Mouse (Mus musculus) ES-E14 (cell line): ENCODE data around the gene D430042O09Rik.

Experiments used
- CHD2 ChIP-seq: IDR thresholded peaks from 2 replicates; pipeline ENCODE4 v1.6.1; 2014; ENCODE audit warnings: mild to moderate bottlenecking, low read depth, low read length, inconsistent platforms
- HCFC1 ChIP-seq: IDR thresholded peaks from 2 replicates; pipeline ENCODE4 v1.6.1; 2012; ENCODE audit warnings: low read length, inconsistent platforms, borderline replicate concordance; ENCODE audit not compliant: insufficient read depth
- MAFK ChIP-seq: IDR thresholded peaks from 2 replicates; pipeline ENCODE4 v1.6.1; 2014; ENCODE audit warnings: mild to moderate bottlenecking, low read depth, low read length, inconsistent platforms; ENCODE audit not compliant: insufficient read depth
- ZC3H11A ChIP-seq: IDR thresholded peaks from 2 replicates; pipeline ENCODE4 v1.6.1; 2012; ENCODE audit warnings: low read depth, mild to moderate bottlenecking, inconsistent platforms, low read length, borderline replicate concordance
- ZNF384 ChIP-seq: IDR thresholded peaks from 2 replicates; pipeline ENCODE4 v1.6.1; 2012; ENCODE audit warnings: low read depth, low read length, inconsistent platforms

DNA sequence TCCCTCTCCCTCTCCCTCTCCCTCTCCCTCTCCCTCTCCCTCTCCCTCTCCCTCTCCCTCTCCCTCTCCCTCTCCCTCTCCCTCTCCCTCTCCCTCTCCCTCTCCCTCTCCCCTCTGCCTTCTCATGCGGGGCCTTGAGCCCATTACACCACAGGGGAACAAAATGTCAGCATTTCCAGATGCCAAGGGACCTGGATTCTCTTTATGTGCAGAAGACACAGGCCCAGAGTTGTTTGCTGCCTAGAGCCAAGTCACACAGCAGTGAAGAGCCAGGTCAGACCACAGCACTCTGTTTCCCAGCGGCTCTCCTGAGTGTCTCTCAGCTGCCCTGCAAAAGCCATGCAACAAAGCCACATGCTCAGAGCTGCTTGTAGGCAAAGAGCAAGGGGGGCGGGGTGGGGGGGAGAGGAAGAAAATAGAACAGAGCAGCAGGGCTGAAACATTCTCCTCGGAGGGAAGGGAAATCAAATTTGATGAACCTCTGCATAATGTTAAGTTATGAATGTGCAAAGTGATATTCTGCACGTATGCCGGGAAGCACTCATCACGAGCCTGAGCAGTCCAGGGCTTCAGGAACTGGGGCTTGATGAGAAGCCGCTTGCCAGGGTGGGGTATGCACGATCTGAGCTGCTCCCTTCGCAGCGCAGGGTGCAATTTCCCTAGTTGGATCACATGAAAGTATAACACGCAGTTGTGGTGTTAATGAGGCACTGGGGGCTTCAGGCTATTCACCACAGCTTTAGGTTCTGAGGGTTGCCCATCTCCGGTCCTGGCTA, 192.9 kb downstream of the D430042O09Rik start:
- TF ChIP-seq MAFK = no peak
- no peak for TF ChIP-seq ZNF384
- no peak for TF ChIP-seq CHD2
- no peak for TF ChIP-seq ZC3H11A
- no peak for TF ChIP-seq HCFC1
